Mouse (Mus musculus) stomach, postnatal 0 days (tissue): ENCODE measurements around the gene Dcst1. TPM values are rescaled to one million over a fixed set of nuclear protein-coding genes. Genes with fewer than 3 reads are reported as not detected.

Experiments
- ATAC-seq: fragments of 200-750 bp; cut with Nextera tagmentation; 2 replicates; pipeline ENCODE4 v1.8.0; 2017; ENCODE audit not compliant: low FRiP score, low TSS enrichment
- DNase-seq: peaks from one replicate; pipeline ENCODE4 v3.0.0-alpha.2; 2016; ENCODE audit warnings: low spot score
- H3K27ac ChIP-seq: fragments of 300-500 bp; sonication (generic); replicated peaks from 2 replicates; pipeline ENCODE4 v1.5.1; 2014; ENCODE audit warnings: mild to moderate bottlenecking, control low read depth
- H3K27me3 ChIP-seq: fragments of 300-500 bp; sonication (generic); 2 replicates; pipeline ENCODE4 v1.6.1; 2014; ENCODE audit warnings: low read length; ENCODE audit not compliant: control insufficient read depth, insufficient read depth
- H3K36me3 ChIP-seq: fragments of 300-500 bp; sonication (generic); 2 replicates; pipeline ENCODE4 v1.6.1; 2014; ENCODE audit warnings: low read length, mixed read lengths; ENCODE audit not compliant: control insufficient read depth, insufficient read depth
- H3K4me1 ChIP-seq: fragments of 300-500 bp; sonication (generic); replicated peaks from 2 replicates; pipeline ENCODE4 v1.6.1; 2014; ENCODE audit warnings: antibody characterized with exemption; ENCODE audit not compliant: control insufficient read depth, insufficient read depth
- H3K4me2 ChIP-seq: fragments of 300-500 bp; sonication (generic); replicated peaks from 2 replicates; pipeline ENCODE4 v1.6.1; 2014; ENCODE audit warnings: low read depth, mild to moderate bottlenecking, control low read depth, moderate library complexity
- H3K4me3 ChIP-seq: fragments of 300-500 bp; sonication (generic); 2 replicates; pipeline ENCODE4 v1.5.1; 2014; ENCODE audit warnings: low read depth, low read length, control low read depth
- H3K9ac ChIP-seq: fragments of 300-500 bp; sonication (generic); 2 replicates; pipeline ENCODE4 v1.6.1; 2014; ENCODE audit warnings: mild to moderate bottlenecking, low read length, control low read depth, mixed read lengths
- H3K9me3 ChIP-seq: fragments of 300-500 bp; sonication (generic); 2 replicates; pipeline ENCODE4 v1.6.1; 2016; ENCODE audit warnings: low read length; ENCODE audit not compliant: control insufficient read depth
- CTCF ChIP-seq: IDR thresholded peaks from 2 replicates; pipeline ENCODE4 v1.5.1; 2016; ENCODE audit warnings: antibody characterized with exemption, low read depth, mild to moderate bottlenecking, moderate library complexity
- EP300 ChIP-seq: optimal IDR thresholded peaks from 2 replicates; pipeline ENCODE3; 2016; ENCODE audit warnings: antibody characterized with exemption
- WGBS: fragments of 180-500 bp; shearing (Covaris S2); extraction: QIAGEN DNeasy Blood & Tissue Kit; methylation state at CpG from one replicate; pipeline ENCODE4 v1.1.7; 2014; 5-methylcytosine and 5-hydroxymethylcytosine counted together
- polyA plus RNA-seq: library from polyadenylated mRNA; unstranded; fragments of >200 nt; fragmentation: Nextera tagmentation; extraction: Ambion mirVana; gene quantifications from 2 replicates; pipeline ENCODE4 v1.2.1, GENCODE M21; 2015

The Dcst1 gene
- polyA plus RNA-seq, 1 experiment from 2014 or later, result 0.29 TPM

- 60% methylated on average over 11 of the region's 11 CpGs for WGBS
- no peak for TF ChIP-seq CTCF
- no peak for TF ChIP-seq EP300
- H3K4me1 ChIP-seq, result 0 out of 2 replicates have a peak, but pooled peaks cover under 1% of the 10 kb centered on the region
Observed at GRCm38 (mm10) chr3:89333053-89333452, 32.0 kb downstream of the Dcst1 start.

GRCm38 (mm10) chr3:89332476-89332875, 32.6 kb downstream of the Dcst1 start:
- 49% methylated on average over 12 of the region's 12 CpGs for WGBS
- Histone ChIP-seq H3K27ac (no peak overlapping the region; the same call in 1 of the 2 replicates), H3K36me3 (0 out of 2 replicates have a peak, but pooled peaks cover 2% of the 10 kb centered on the region), H3K4me2 (no peak overlapping the region), H3K27me3 (no peaks in the 10 kb centered on the region), H3K4me1 (no peaks in the 10 kb centered on the region), H3K9me3 (no peaks in the 10 kb centered on the region), H3K4me3 (no peak overlapping the region), H3K9ac (no peak overlapping the region)
- no peak for TF ChIP-seq CTCF
- TF ChIP-seq EP300, result no peak
- ATAC-seq, result no peak
- no peak for DNase-seq

More at GRCm38 (mm10) chr3:89333053-89333452, 32.0 kb downstream of the Dcst1 start:
- DNase-seq, result no peak
- no peak overlapping the region for H3K27ac ChIP-seq
- 0 out of 2 replicates have a peak, but pooled peaks cover 2% of the 10 kb centered on the region for H3K36me3 ChIP-seq
- no peak for ATAC-seq
- H3K4me2 ChIP-seq, result no peak overlapping the region
- no peak overlapping the region for H3K4me3 ChIP-seq
- no peaks in the 10 kb centered on the region for H3K27me3 ChIP-seq
- H3K9me3 ChIP-seq, result no peaks in the 10 kb centered on the region
- no peak overlapping the region for H3K9ac ChIP-seq

GRCm38 (mm10) chr3:89332013-89332412, 33.0 kb downstream of the Dcst1 start:
- Histone ChIP-seq H3K9ac (no peak overlapping the region), H3K4me1 (no peaks in the 10 kb centered on the region), H3K4me3 (no peak overlapping the region), H3K4me2 (no peak overlapping the region), H3K9me3 (no peaks in the 10 kb centered on the region), H3K27me3 (no peaks in the 10 kb centered on the region), H3K27ac (peak overlapping the region; percentile 18; the same call in 1 of the 2 replicates), H3K36me3 (0 out of 2 replicates have a peak, but pooled peaks cover 2% of the 10 kb centered on the region)
- no peak for TF ChIP-seq CTCF
- TF ChIP-seq EP300, result no peak
- WGBS, result 55% methylated on average over 10 of the region's 10 CpGs
- no peak for ATAC-seq
- DNase-seq, result no peak

- TF ChIP-seq EP300 (no peak), CTCF (no peak)
- H3K36me3 ChIP-seq, result 0 out of 2 replicates have a peak, but pooled peaks cover 2% of the 10 kb centered on the region
- H3K4me2 ChIP-seq, result no peak overlapping the region
- H3K9ac ChIP-seq, result no peak overlapping the region
- ATAC-seq, result no peak
- no peaks in the 10 kb centered on the region for H3K27me3 ChIP-seq
- H3K4me1 ChIP-seq, result no peaks in the 10 kb centered on the region
- WGBS, result 48% methylated on average over 13 of the region's 13 CpGs
- H3K9me3 ChIP-seq, result no peaks in the 10 kb centered on the region
- no peak overlapping the region for H3K4me3 ChIP-seq
- no peak for DNase-seq
- H3K27ac ChIP-seq, result peak overlapping the region; percentile 18; the same call in 1 of the 2 replicates
Observed at GRCm38 (mm10) chr3:89331561-89331960, 33.5 kb downstream of the Dcst1 start.

GRCm38 (mm10) chr3:89330948-89331347, 34.1 kb downstream of the Dcst1 start:
- 0 out of 2 replicates have a peak overlapping the region, but pooled peaks have one; percentile 4 for H3K27ac ChIP-seq
- no peak for TF ChIP-seq EP300
- no peak for DNase-seq
- no peaks in the 10 kb centered on the region for H3K27me3 ChIP-seq
- no peaks in the 10 kb centered on the region for H3K4me1 ChIP-seq
- H3K36me3 ChIP-seq, result 0 out of 2 replicates have a peak, but pooled peaks cover 2% of the 10 kb centered on the region
- ATAC-seq, result 0 out of 2 replicates have a peak, but pooled peaks have one; percentile 45
- no peak overlapping the region for H3K4me2 ChIP-seq
- no peak overlapping the region for H3K4me3 ChIP-seq
- WGBS, result 36% methylated on average over 10 of the region's 10 CpGs
- H3K9ac ChIP-seq, result no peak overlapping the region
- H3K9me3 ChIP-seq, result no peaks in the 10 kb centered on the region

- H3K4me2 ChIP-seq, result no peak overlapping the region
- 49% methylated on average over 3 of the region's 3 CpGs for WGBS
- 0 out of 2 replicates have a peak, but pooled peaks cover 2% of the 10 kb centered on the region for H3K36me3 ChIP-seq
- no peak overlapping the region for H3K4me3 ChIP-seq
- TF ChIP-seq EP300 (no peak), CTCF (no peak)
- H3K4me1 ChIP-seq, result no peaks in the 10 kb centered on the region
- no peak overlapping the region for H3K9ac ChIP-seq
- DNase-seq (no peak), ATAC-seq (no peak)
- no peaks in the 10 kb centered on the region for H3K27me3 ChIP-seq
- H3K27ac ChIP-seq, result no peak overlapping the region
- H3K9me3 ChIP-seq, result no peaks in the 10 kb centered on the region
Observed at GRCm38 (mm10) chr3:89330346-89330745, 34.7 kb downstream of the Dcst1 start.
